Comparison of ENCODE assay signal across 7 mouse cellular contexts in the genomic region with DNA sequence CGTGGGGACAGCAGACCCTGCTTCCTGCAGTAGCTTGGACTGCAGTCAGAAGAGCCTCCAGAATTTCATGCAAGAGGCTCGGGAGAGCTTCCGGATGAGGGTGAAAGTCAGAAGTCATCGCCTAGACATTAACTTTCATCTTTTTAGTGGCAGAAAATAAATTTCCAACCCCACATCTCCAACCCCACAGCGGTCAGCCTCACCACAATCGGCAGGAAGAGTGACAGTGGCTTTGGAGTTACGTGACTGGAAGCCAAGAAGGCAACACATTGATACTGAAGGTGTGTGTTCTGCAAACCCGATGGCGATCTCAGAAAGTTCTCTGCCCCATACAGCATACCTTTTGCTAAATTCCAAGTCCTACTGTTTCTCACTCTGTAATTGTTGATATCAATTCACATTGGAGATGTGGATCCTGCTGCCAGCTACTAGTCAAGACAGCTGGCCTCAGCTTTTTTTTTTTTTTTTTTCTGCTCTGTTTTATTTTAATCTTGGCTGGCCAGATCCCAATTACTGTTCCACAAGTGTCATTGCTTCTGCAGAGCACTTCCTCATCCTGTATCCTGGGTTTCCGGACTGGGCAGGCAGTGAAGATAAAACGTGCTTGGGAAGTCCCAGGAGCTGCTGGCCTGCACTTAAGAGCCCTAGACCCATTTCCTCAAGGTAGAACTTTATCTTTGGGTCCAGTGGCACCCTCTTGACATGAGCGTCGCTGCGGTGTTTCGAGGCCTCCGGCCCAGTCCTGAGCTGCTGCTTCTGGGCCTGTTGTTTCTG. TPM values are rescaled to one million over a fixed set of nuclear protein-coding genes. Genes with fewer than 3 reads are reported as not detected.
DNase-seq lines count a peak whose midpoint lies in the region; ATAC-seq lines count a peak whose summit lies in the region.

A gene (plus strand): TSS at position 556 of the 774 bp plus-strand sequence.

- peaks cover 11% of the 10 kb centered on the region; the same call in 1 of the 2 replicates for H3K4me1 ChIP-seq in brown adipose tissue, adult 24 weeks (ENCODE audit: control insufficient read depth, insufficient read depth, insufficient read length, low read length)
- H3K4me1 ChIP-seq in forebrain, embryonic 15.5 days: no peaks in the 10 kb centered on the region
- no peaks in the 10 kb centered on the region for H3K4me1 ChIP-seq in hindbrain, embryonic 14.5 days (replicated peaks; ENCODE audit: control insufficient read depth, insufficient read depth, low read length)
- H3K4me1 ChIP-seq in liver, embryonic 12.5 days: peaks cover 14% of the 10 kb centered on the region

- peak within 1 kb of the TSS; percentile 40 for H3K4me3 ChIP-seq in brown adipose tissue, adult 24 weeks (ENCODE audit: insufficient read depth, low read depth, low read length)
- H3K4me3 ChIP-seq in forebrain, embryonic 15.5 days: no peak within 1 kb of the TSS
- no peak within 1 kb of the TSS for H3K4me3 ChIP-seq in hindbrain, embryonic 14.5 days (replicated peaks; ENCODE audit: low read length)
- peak within 1 kb of the TSS; percentile 5; the same call in 1 of the 2 replicates for H3K4me3 ChIP-seq in liver, embryonic 12.5 days

- H3K4me2 ChIP-seq in forebrain, embryonic 15.5 days (replicated peaks): no peak within 1 kb of the TSS
- no peak within 1 kb of the TSS for H3K4me2 ChIP-seq in hindbrain, embryonic 14.5 days (replicated peaks)
- H3K4me2 ChIP-seq in liver, embryonic 12.5 days: 0 out of 2 replicates have a peak within 1 kb of the TSS, but pooled peaks have one; percentile 3

- WGBS in forebrain, embryonic 15.5 days: 91% methylated on average over 16 of the region's 16 CpGs
- WGBS in hindbrain, embryonic 14.5 days: 91% methylated on average over 16 of the region's 16 CpGs
- 20% methylated on average over 16 of the region's 16 CpGs for WGBS in liver, embryonic 12.5 days (ENCODE audit: insufficient replicate concordance)

- no peak for DNase-seq in hindbrain, embryonic 14.5 days (ENCODE audit: low spot score)
- no peak for DNase-seq in right cerebral cortex, adult 2 months (ENCODE audit: low spot score in 2 of 2)
- DNase-seq in cerebellum, postnatal 25 days: no peak

- H3K36me3 ChIP-seq in forebrain, embryonic 15.5 days: no peaks in the 10 kb centered on the region
- H3K36me3 ChIP-seq in hindbrain, embryonic 14.5 days (replicated peaks; ENCODE audit: control insufficient read depth, insufficient read depth): no peaks in the 10 kb centered on the region
- H3K36me3 ChIP-seq in liver, embryonic 12.5 days: no peaks in the 10 kb centered on the region

- no peaks in the 10 kb centered on the region for H3K9me3 ChIP-seq in forebrain, embryonic 15.5 days
- no peaks in the 10 kb centered on the region for H3K9me3 ChIP-seq in hindbrain, embryonic 14.5 days (ENCODE audit: control insufficient read depth, low read length)
- H3K9me3 ChIP-seq in liver, embryonic 12.5 days (replicated peaks): no peaks in the 10 kb centered on the region

- no peaks in the 10 kb centered on the region for H3K27me3 ChIP-seq in forebrain, embryonic 15.5 days
- H3K27me3 ChIP-seq in hindbrain, embryonic 14.5 days (ENCODE audit: control insufficient read depth, insufficient read depth, low read length): no peaks in the 10 kb centered on the region
- H3K27me3 ChIP-seq in liver, embryonic 12.5 days (replicated peaks): peaks cover 7% of the 10 kb centered on the region; the same call in 1 of the 2 replicates

- peak within 1 kb of the TSS; percentile 72 for H3K27ac ChIP-seq in brown adipose tissue, adult 24 weeks (replicated peaks; ENCODE audit: low read depth, low read length)
- no peak within 1 kb of the TSS for H3K27ac ChIP-seq in forebrain, embryonic 15.5 days (replicated peaks)
- H3K27ac ChIP-seq in hindbrain, embryonic 14.5 days: no peak within 1 kb of the TSS
- H3K27ac ChIP-seq in liver, embryonic 12.5 days: peak within 1 kb of the TSS; percentile 55; the same call in 1 of the 2 replicates

- no peak within 1 kb of the TSS for H3K9ac ChIP-seq in forebrain, embryonic 15.5 days (replicated peaks)
- no peak within 1 kb of the TSS for H3K9ac ChIP-seq in hindbrain, embryonic 14.5 days
- no peak within 1 kb of the TSS for H3K9ac ChIP-seq in liver, embryonic 12.5 days

- no peak for ATAC-seq in forebrain, embryonic 15.5 days (replicated peaks)
- no peak for ATAC-seq in hindbrain, embryonic 14.5 days (ENCODE audit: low FRiP score)
- ATAC-seq in liver, embryonic 12.5 days: 0 out of 2 replicates have a peak, but pooled peaks have one; percentile 36
- ATAC-seq in neutrophil, adult 5-6 weeks (ENCODE audit: extremely low read depth, insufficient number of reproducible peaks, low FRiP score, poor library complexity, severe bottlenecking): no peak

RNA-seq across cellular contexts. Expression of the gene that starts here (rescaled TPM):
- polyA plus RNA-seq in brown adipose tissue, adult 24 weeks (2012; ENCODE audit: insufficient read depth, insufficient read length, missing spikeins): 45.4 and 76.2 TPM in 2 replicates
- polyA plus RNA-seq in forebrain, embryonic 15.5 days (2015; fragmentation: Nextera tagmentation; extraction: Ambion mirVana): 28.0 and 30.4 TPM in 2 replicates
- polyA plus RNA-seq in hindbrain, embryonic 14.5 days (2014; fragmentation: Nextera tagmentation; extraction: Ambion mirVana): 47.1 and 56.7 TPM in 2 replicates
- polyA plus RNA-seq in liver, embryonic 12.5 days (2016; fragmentation: Nextera tagmentation; extraction: Ambion mirVana): 746 and 863 TPM in 2 replicates
- total RNA-seq in neutrophil, adult 5-6 weeks (2017): 61.6 and 63.0 TPM in 2 replicates

Comparison
In these comparisons a context has a peak if more than half of its experiments do, and no peak if none do; other contexts are left out.
1. H3K27ac ChIP-seq: peak in brown adipose tissue, adult 24 weeks (single experiment) and liver, embryonic 12.5 days (single experiment); none in forebrain, embryonic 15.5 days (single experiment) and hindbrain, embryonic 14.5 days (single experiment).
2. H3K4me3 ChIP-seq: peak in brown adipose tissue, adult 24 weeks (single experiment) and liver, embryonic 12.5 days (single experiment); none in forebrain, embryonic 15.5 days (single experiment) and hindbrain, embryonic 14.5 days (single experiment).